Mouse (Mus musculus): ENCODE results near the gene Lce1g. TPM values are rescaled to one million over a fixed set of nuclear protein-coding genes. Genes with fewer than 3 reads are reported as not detected.

Lce1g gene
- total and polyA plus RNA-seq, 2 experiments from 2014 or later = 1.9 TPM; not detected in 1

GRCm38 (mm10) chr3:92738996-92739395 lies 13.1 kb downstream of the Lce1g start, which contains the start of gene Gm38119:
Gm38119 (minus strand) TSS chr3:92739096.
- Histone ChIP-seq H3K9me3 (ENCODE audit: low read length) (no peaks in the 10 kb centered on the region), H3K4me2 (ENCODE audit: low read depth, low read length, poor library complexity, severe bottlenecking) (no peak within 1 kb of the TSS), H3K4me1 (ENCODE audit: insufficient read depth, low read length) (no peaks in the 10 kb centered on the region), H3K27me3 (ENCODE audit: insufficient read depth, low read length) (no peaks in the 10 kb centered on the region), H3K27ac (ENCODE audit: low read depth, low read length) (no peak within 1 kb of the TSS), H3K36me3 (ENCODE audit: insufficient read depth, low read length) (no peaks in the 10 kb centered on the region), H3K4me3 (ENCODE audit: low read depth, low read length) (no peak within 1 kb of the TSS), H3K9ac (replicated peaks; ENCODE audit: low read length, poor library complexity, severe bottlenecking) (no peak within 1 kb of the TSS)
- ATAC-seq (ENCODE audit: low FRiP score) (no peak), DNase-seq (ENCODE audit: low spot score) (no peak)
- TF ChIP-seq CTCF (IDR thresholded peaks at IDR 0.05) = no peak
- 67% methylated on average over 1 of the region's 1 CpGs for WGBS

- no peak for TF ChIP-seq CTCF (IDR thresholded peaks at IDR 0.05)
- Histone ChIP-seq H3K27me3 (ENCODE audit: insufficient read depth, low read length) (no peaks in the 10 kb centered on the region), H3K36me3 (ENCODE audit: insufficient read depth, low read length) (no peaks in the 10 kb centered on the region), H3K4me2 (ENCODE audit: low read depth, low read length, poor library complexity, severe bottlenecking) (no peak overlapping the region), H3K4me3 (ENCODE audit: low read depth, low read length) (no peak overlapping the region), H3K4me1 (ENCODE audit: insufficient read depth, low read length) (no peaks in the 10 kb centered on the region), H3K27ac (ENCODE audit: low read depth, low read length) (no peak overlapping the region), H3K9me3 (ENCODE audit: low read length) (no peaks in the 10 kb centered on the region), H3K9ac (replicated peaks; ENCODE audit: low read length, poor library complexity, severe bottlenecking) (no peak overlapping the region)
- 93% methylated on average over 5 of the region's 5 CpGs for WGBS
- DNase-seq (ENCODE audit: low spot score) = no peak
- no peak for ATAC-seq (ENCODE audit: low FRiP score)
These were observed 29.5 kb downstream of the Lce1g start for GRCm38 (mm10) chr3:92722631-92723030.

- H3K9me3 ChIP-seq (ENCODE audit: low read length) = no peaks in the 10 kb centered on the region
- no peak for DNase-seq (ENCODE audit: low spot score)
- H3K4me1 ChIP-seq (ENCODE audit: insufficient read depth, low read length) = no peaks in the 10 kb centered on the region
- H3K27me3 ChIP-seq (ENCODE audit: insufficient read depth, low read length) = no peaks in the 10 kb centered on the region
- WGBS = 75% methylated on average over 3 of the region's 3 CpGs
- H3K4me2 ChIP-seq (ENCODE audit: low read depth, low read length, poor library complexity, severe bottlenecking) = no peak within 1 kb of the TSS
- H3K9ac ChIP-seq (replicated peaks; ENCODE audit: low read length, poor library complexity, severe bottlenecking) = no peak within 1 kb of the TSS
- H3K27ac ChIP-seq (ENCODE audit: low read depth, low read length) = no peak within 1 kb of the TSS
- no peak for ATAC-seq (ENCODE audit: low FRiP score)
- H3K4me3 ChIP-seq (ENCODE audit: low read depth, low read length) = no peak within 1 kb of the TSS
- H3K36me3 ChIP-seq (ENCODE audit: insufficient read depth, low read length) = no peaks in the 10 kb centered on the region
- no peak for TF ChIP-seq CTCF (IDR thresholded peaks at IDR 0.05)
These were observed 31.9 kb downstream of the Lce1g start, which contains the start of gene Lce1f for GRCm38 (mm10) chr3:92720250-92720649. Lce1f (minus strand) TSS chr3:92720350.

GRCm38 (mm10) chr3:92715122-92715521 lies 37.0 kb downstream of the Lce1g start:
- no peak overlapping the region for H3K9ac ChIP-seq (replicated peaks; ENCODE audit: low read length, poor library complexity, severe bottlenecking)
- DNase-seq (ENCODE audit: low spot score) = no peak
- H3K36me3 ChIP-seq (ENCODE audit: insufficient read depth, low read length) = no peaks in the 10 kb centered on the region
- no peaks in the 10 kb centered on the region for H3K9me3 ChIP-seq (ENCODE audit: low read length)
- H3K27me3 ChIP-seq (ENCODE audit: insufficient read depth, low read length) = no peaks in the 10 kb centered on the region
- H3K4me2 ChIP-seq (ENCODE audit: low read depth, low read length, poor library complexity, severe bottlenecking) = no peak overlapping the region
- no peak overlapping the region for H3K27ac ChIP-seq (ENCODE audit: low read depth, low read length)
- ATAC-seq (ENCODE audit: low FRiP score) = no peak
- no peaks in the 10 kb centered on the region for H3K4me1 ChIP-seq (ENCODE audit: insufficient read depth, low read length)
- H3K4me3 ChIP-seq (ENCODE audit: low read depth, low read length) = no peak overlapping the region
- peak; percentile 37 for TF ChIP-seq CTCF (IDR thresholded peaks at IDR 0.05)

GRCm38 (mm10) chr3:92708974-92709373 lies 43.2 kb downstream of the Lce1g start, which contains the start of gene Lce1e:
Lce1e (minus strand) TSS chr3:92709074.
- DNase-seq (ENCODE audit: low spot score) (no peak), ATAC-seq (ENCODE audit: low FRiP score) (no peak)
- no peak within 1 kb of the TSS for H3K9ac ChIP-seq (replicated peaks; ENCODE audit: low read length, poor library complexity, severe bottlenecking)
- TF ChIP-seq CTCF (IDR thresholded peaks at IDR 0.05) = no peak
- 86% methylated on average over 2 of the region's 2 CpGs for WGBS
- no peak within 1 kb of the TSS for H3K4me2 ChIP-seq (ENCODE audit: low read depth, low read length, poor library complexity, severe bottlenecking)
- no peaks in the 10 kb centered on the region for H3K36me3 ChIP-seq (ENCODE audit: insufficient read depth, low read length)
- H3K4me1 ChIP-seq (ENCODE audit: insufficient read depth, low read length) = no peaks in the 10 kb centered on the region
- H3K27me3 ChIP-seq (ENCODE audit: insufficient read depth, low read length) = no peaks in the 10 kb centered on the region
- no peak within 1 kb of the TSS for H3K27ac ChIP-seq (ENCODE audit: low read depth, low read length)
- H3K4me3 ChIP-seq (ENCODE audit: low read depth, low read length) = no peak within 1 kb of the TSS
- no peaks in the 10 kb centered on the region for H3K9me3 ChIP-seq (ENCODE audit: low read length)

Other genes starting within 250 kb of the Lce1g start
- gene 2310046K23Rik, start 217.8 kb downstream of the Lce1g start, total RNA-seq (2014; rRNA removed) = not detected in 2 replicates
- gene 2310046K23Rik, start 217.8 kb downstream of the Lce1g start, polyA plus RNA-seq (2015; fragmentation: Nextera tagmentation; extraction: Ambion mirVana) = not detected in 2 replicates
- gene Ivl, start 178.6 kb downstream of the Lce1g start, total RNA-seq (2014; rRNA removed) = 0.82 TPM in 1 of 2 replicates, not detected in the other
- gene Ivl, start 178.6 kb downstream of the Lce1g start, polyA plus RNA-seq (2015; fragmentation: Nextera tagmentation; extraction: Ambion mirVana) = not detected in 2 replicates
- not detected in 2 replicates for gene Smcp, start 163.3 kb downstream of the Lce1g start, total RNA-seq (2014; rRNA removed)
- not detected in 2 replicates for gene Smcp, start 163.3 kb downstream of the Lce1g start, polyA plus RNA-seq (2015; fragmentation: Nextera tagmentation; extraction: Ambion mirVana)
- gene 2210017I01Rik, start 144.8 kb downstream of the Lce1g start, total RNA-seq (2014; rRNA removed) = not detected in 2 replicates
- gene 2210017I01Rik, start 144.8 kb downstream of the Lce1g start, polyA plus RNA-seq (2015; fragmentation: Nextera tagmentation; extraction: Ambion mirVana) = not detected in 2 replicates
- gene Lce6a, start 130.7 kb downstream of the Lce1g start, total RNA-seq (2014; rRNA removed) = not detected in 2 replicates
- not detected in 2 replicates for gene Lce6a, start 130.7 kb downstream of the Lce1g start, polyA plus RNA-seq (2015; fragmentation: Nextera tagmentation; extraction: Ambion mirVana)
- 0.99 TPM in 1 of 2 replicates, not detected in the other for gene Lce1a1, start 104.0 kb downstream of the Lce1g start, total RNA-seq (2014; rRNA removed)
- not detected in 2 replicates for gene Lce1a1, start 104.0 kb downstream of the Lce1g start, polyA plus RNA-seq (2015; fragmentation: Nextera tagmentation; extraction: Ambion mirVana)
- 2.7 TPM in 1 of 2 replicates, not detected in the other for gene Lce1b, start 95.4 kb downstream of the Lce1g start, total RNA-seq (2014; rRNA removed)
- gene Lce1b, start 95.4 kb downstream of the Lce1g start, polyA plus RNA-seq (2015; fragmentation: Nextera tagmentation; extraction: Ambion mirVana) = not detected in 2 replicates
- gene Lce1a2, start 82.0 kb downstream of the Lce1g start, total RNA-seq (2014; rRNA removed) = not detected in 2 replicates
- gene Lce1a2, start 82.0 kb downstream of the Lce1g start, polyA plus RNA-seq (2015; fragmentation: Nextera tagmentation; extraction: Ambion mirVana) = not detected in 2 replicates
- 4.8 TPM in 1 of 2 replicates, not detected in the other for gene Lce1c, start 73.1 kb downstream of the Lce1g start, total RNA-seq (2014; rRNA removed)
- not detected in 2 replicates for gene Lce1c, start 73.1 kb downstream of the Lce1g start, polyA plus RNA-seq (2015; fragmentation: Nextera tagmentation; extraction: Ambion mirVana)
- gene Lce1d, start 65.1 kb downstream of the Lce1g start, total RNA-seq (2014; rRNA removed) = 1.4 TPM in 1 of 2 replicates, not detected in the other
- not detected in 2 replicates for gene Lce1d, start 65.1 kb downstream of the Lce1g start, polyA plus RNA-seq (2015; fragmentation: Nextera tagmentation; extraction: Ambion mirVana)
- gene Lce1e, start 43.3 kb downstream of the Lce1g start, total RNA-seq (2014; rRNA removed) = not detected in 2 replicates
- not detected in 2 replicates for gene Lce1e, start 43.3 kb downstream of the Lce1g start, polyA plus RNA-seq (2015; fragmentation: Nextera tagmentation; extraction: Ambion mirVana)
- not detected in 2 replicates for gene Lce1f, start 32.0 kb downstream of the Lce1g start, total RNA-seq (2014; rRNA removed)
- gene Lce1f, start 32.0 kb downstream of the Lce1g start, polyA plus RNA-seq (2015; fragmentation: Nextera tagmentation; extraction: Ambion mirVana) = not detected in 2 replicates
- not detected in 2 replicates for gene Gm38119, start 13.2 kb downstream of the Lce1g start, total RNA-seq (2014; rRNA removed)
- not detected in 2 replicates for gene Gm38119, start 13.2 kb downstream of the Lce1g start, polyA plus RNA-seq (2015; fragmentation: Nextera tagmentation; extraction: Ambion mirVana)
- gene Lce1h, start 12.7 kb upstream of the Lce1g start, total RNA-seq (2014; rRNA removed) = not detected in 2 replicates
- not detected in 2 replicates for gene Lce1h, start 12.7 kb upstream of the Lce1g start, polyA plus RNA-seq (2015; fragmentation: Nextera tagmentation; extraction: Ambion mirVana)
- 0.66 TPM in 1 of 2 replicates, not detected in the other for gene Lce1i, start 26.6 kb upstream of the Lce1g start, total RNA-seq (2014; rRNA removed)
- not detected in 2 replicates for gene Lce1i, start 26.6 kb upstream of the Lce1g start, polyA plus RNA-seq (2015; fragmentation: Nextera tagmentation; extraction: Ambion mirVana)
- gene Lce1j, start 38.2 kb upstream of the Lce1g start, total RNA-seq (2014; rRNA removed) = not detected in 2 replicates
- gene Lce1j, start 38.2 kb upstream of the Lce1g start, polyA plus RNA-seq (2015; fragmentation: Nextera tagmentation; extraction: Ambion mirVana) = not detected in 2 replicates
- not detected in 2 replicates for gene Lce1k, start 55.6 kb upstream of the Lce1g start, total RNA-seq (2014; rRNA removed)
- not detected in 2 replicates for gene Lce1k, start 55.6 kb upstream of the Lce1g start, polyA plus RNA-seq (2015; fragmentation: Nextera tagmentation; extraction: Ambion mirVana)
- gene Kprp, start 74.9 kb upstream of the Lce1g start, total RNA-seq (2014; rRNA removed) = 0.82 TPM in 1 of 2 replicates, not detected in the other
- not detected in 2 replicates for gene Kprp, start 74.9 kb upstream of the Lce1g start, polyA plus RNA-seq (2015; fragmentation: Nextera tagmentation; extraction: Ambion mirVana)
- gene Lce1l, start 98.9 kb upstream of the Lce1g start, total RNA-seq (2014; rRNA removed) = not detected in 2 replicates
- not detected in 2 replicates for gene Lce1l, start 98.9 kb upstream of the Lce1g start, polyA plus RNA-seq (2015; fragmentation: Nextera tagmentation; extraction: Ambion mirVana)
- gene 2310050C09Rik, start 117.9 kb upstream of the Lce1g start, total RNA-seq (2014; rRNA removed) = 0.71 TPM in 1 of 2 replicates, not detected in the other
- not detected in 2 replicates for gene 2310050C09Rik, start 117.9 kb upstream of the Lce1g start, polyA plus RNA-seq (2015; fragmentation: Nextera tagmentation; extraction: Ambion mirVana)
- not detected in 2 replicates for gene Lce3a, start 173.9 kb upstream of the Lce1g start, total RNA-seq (2014; rRNA removed)
- gene Lce3a, start 173.9 kb upstream of the Lce1g start, polyA plus RNA-seq (2015; fragmentation: Nextera tagmentation; extraction: Ambion mirVana) = not detected in 2 replicates
- gene Lce3b, start 180.6 kb upstream of the Lce1g start, total RNA-seq (2014; rRNA removed) = not detected in 2 replicates
- gene Lce3b, start 180.6 kb upstream of the Lce1g start, polyA plus RNA-seq (2015; fragmentation: Nextera tagmentation; extraction: Ambion mirVana) = not detected in 2 replicates
- not detected in 2 replicates for gene Lce3c, start 192.1 kb upstream of the Lce1g start, total RNA-seq (2014; rRNA removed)
- not detected in 2 replicates for gene Lce3c, start 192.1 kb upstream of the Lce1g start, polyA plus RNA-seq (2015; fragmentation: Nextera tagmentation; extraction: Ambion mirVana)
- gene Lce3d, start 205.1 kb upstream of the Lce1g start, total RNA-seq (2014; rRNA removed) = not detected in 2 replicates
- gene Lce3d, start 205.1 kb upstream of the Lce1g start, polyA plus RNA-seq (2015; fragmentation: Nextera tagmentation; extraction: Ambion mirVana) = not detected in 2 replicates
- not detected in 2 replicates for gene Lce3e, start 214.7 kb upstream of the Lce1g start, total RNA-seq (2014; rRNA removed)
- gene Lce3e, start 214.7 kb upstream of the Lce1g start, polyA plus RNA-seq (2015; fragmentation: Nextera tagmentation; extraction: Ambion mirVana) = not detected in 2 replicates
- gene Lce3f, start 239.9 kb upstream of the Lce1g start, total RNA-seq (2014; rRNA removed) = not detected in 2 replicates
- gene Lce3f, start 239.9 kb upstream of the Lce1g start, polyA plus RNA-seq (2015; fragmentation: Nextera tagmentation; extraction: Ambion mirVana) = not detected in 2 replicates